Mouse (Mus musculus) frontal cortex, adult 2 months (tissue): ENCODE data around the gene Vsig10. TPM values are rescaled to one million over a fixed set of nuclear protein-coding genes. Genes with fewer than 3 reads are reported as not detected.
"Not testable (repeated sequence)": the region's sequence is repeated elsewhere in the genome, so short reads cannot be mapped to it uniquely, and the experiment has no call there.

ENCODE experiments used
- DNase-seq, 2 experiments: peaks; one replicate each; pipeline ENCODE4 v3.0.0; 2022; ENCODE audit warnings: low spot score in 1 of 2; ENCODE audit errors: extremely low spot score in 1 of 2
- polyA plus RNA-seq: library from polyadenylated mRNA; depleted of rRNA; stranded (reverse); fragments of >200 nt; gene quantifications from 2 replicates; pipeline ENCODE4 v1.2.3, GENCODE M21; 2012

Gene Vsig10
- polyA plus RNA-seq, 1 experiment, result 1.6 TPM

DNA sequence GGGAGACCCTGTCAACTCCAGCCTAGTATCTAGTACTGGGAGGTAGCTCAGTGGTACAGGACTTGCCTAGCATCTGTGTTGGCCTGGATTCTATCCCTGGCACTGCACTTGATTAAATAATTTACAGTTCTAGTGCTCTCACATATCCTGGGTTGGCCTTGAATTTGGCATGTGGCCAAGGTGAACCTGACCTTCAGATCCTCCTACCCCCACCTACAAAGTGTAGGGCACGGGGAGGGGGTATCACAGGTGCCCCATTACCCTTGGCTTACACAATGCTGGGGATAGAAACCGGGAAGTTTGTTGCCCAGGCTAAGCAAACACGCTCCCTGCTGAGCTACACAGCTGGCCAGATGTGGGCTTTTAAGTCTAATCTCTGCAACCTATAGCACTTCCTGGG lies 16.0 kb upstream of the Vsig10 start:
- DNase-seq, result no peak

DNA sequence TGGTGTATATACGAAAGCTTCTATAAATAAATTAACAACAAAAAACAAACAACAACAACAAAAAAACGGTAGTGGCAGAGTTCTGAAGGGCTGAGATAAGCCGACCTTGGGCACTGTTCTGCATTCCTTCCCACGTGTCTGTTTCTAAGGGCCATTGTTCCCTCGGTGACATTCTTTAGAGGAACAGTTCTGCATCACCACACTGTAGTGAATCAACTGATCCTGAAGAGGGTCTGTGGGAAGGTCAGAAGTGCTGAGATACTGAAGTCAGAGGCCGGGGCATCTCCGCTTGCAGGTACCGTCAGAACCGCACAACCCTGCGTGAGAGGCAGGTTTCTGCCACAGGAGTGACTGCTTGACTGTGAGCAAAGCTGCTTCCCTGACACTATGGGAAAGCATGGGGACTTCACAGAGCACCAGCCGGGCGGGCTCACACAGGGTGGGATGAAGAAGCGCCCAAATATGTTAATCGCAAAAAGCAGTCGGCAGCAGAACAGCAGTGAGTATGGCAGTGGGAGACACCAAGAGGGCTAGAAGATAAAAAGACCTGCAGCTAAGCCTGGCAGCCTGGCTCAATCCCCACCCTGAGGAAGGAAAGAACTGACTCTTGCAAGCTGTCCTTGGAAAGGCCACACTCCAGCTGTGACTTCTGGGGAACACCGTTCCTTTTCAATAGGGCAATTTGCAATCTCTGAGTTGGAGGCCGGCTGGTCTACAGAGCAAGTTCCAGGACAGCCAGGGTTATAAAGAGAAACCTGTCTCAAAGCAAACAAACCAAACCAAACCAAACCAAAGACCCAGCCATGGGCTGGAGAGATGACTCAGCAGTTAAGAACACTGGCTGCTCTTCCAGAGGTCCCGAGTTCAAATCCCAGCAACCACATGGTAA lies 14.9 kb upstream of the Vsig10 start:
- DNase-seq, result no peak

DNA sequence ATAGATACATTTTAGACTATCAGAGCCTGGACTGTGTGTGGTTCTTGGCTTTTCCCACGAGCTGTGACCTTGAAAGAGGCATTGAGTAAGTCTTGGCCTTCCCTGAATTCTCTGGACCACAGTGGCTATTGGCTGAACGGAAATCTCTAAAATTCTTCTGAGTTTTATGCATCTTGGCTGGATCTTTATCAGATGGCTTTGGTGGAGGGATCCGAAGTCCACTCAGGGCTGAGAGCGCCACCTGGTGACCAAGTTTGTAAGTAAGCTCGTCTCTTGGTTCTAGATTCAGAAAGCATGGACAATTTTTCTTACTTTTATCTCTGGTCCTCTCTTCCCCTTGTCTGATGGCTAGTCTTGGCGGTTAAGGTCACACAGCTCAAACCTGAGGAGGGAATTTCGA lies 13.9 kb upstream of the Vsig10 start:
- DNase-seq, result peak in 1 of 2 experiments; percentile 87

DNA sequence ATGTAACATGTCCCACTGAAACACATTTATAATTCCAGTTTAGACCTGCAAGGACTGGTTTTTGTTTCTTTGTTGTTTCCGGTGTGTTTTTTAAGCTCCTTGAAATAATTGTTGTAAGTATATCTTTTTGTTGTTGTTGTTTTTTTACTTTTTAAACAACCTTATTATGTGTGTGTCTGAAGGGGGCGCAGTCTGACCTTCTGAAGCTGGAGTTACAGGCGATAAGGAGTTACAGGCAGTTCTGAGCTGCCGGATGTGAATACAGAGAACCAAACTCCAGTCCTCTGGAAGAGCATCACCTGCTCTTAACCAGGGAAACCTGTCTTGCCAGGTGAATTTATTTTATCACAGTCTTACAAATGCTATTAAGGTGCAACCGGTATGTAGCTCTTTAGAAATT lies 13.1 kb upstream of the Vsig10 start:
- DNase-seq, result no peak

DNA sequence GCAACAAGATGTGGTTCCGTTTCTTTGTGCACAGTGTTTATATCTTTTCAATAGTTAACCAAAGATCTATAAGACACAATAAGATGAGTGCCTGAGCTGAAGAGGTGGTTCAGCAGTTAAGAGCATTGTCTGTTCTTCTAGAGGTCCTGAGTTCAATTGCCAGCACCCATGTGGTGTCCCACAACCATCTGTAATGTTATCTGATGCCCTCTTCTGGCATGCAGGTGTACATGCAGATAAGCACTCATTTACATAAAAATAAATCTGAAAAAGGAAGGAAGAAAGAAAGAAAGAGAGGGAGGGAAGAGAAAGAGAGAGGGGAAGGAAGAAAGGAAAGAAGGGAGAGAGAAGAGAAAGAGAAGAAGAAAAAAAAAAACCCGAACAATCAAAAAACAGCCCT lies 12.1 kb upstream of the Vsig10 start:
- no peak for DNase-seq

DNA sequence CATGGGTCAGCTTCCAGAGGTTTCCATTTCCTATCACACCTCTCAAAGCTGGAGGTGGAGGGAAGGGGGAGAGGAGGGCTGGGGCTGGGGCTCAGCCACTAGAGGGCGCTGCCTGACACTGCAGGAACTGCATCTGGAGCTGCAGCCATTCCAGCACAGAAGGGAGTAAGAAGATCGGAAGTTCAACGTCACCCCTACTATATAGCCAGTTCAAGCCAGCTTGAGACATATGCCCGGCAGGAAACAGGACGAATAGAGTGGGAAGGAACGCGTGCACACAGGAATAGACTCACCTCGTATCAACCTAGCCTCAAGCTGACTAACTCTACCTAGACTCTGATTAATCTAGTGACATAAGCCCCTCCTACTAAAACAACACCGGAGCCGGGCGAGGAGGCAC lies 11.2 kb upstream of the Vsig10 start:
- DNase-seq, result peak in 1 of 2 experiments; percentile 71

DNA sequence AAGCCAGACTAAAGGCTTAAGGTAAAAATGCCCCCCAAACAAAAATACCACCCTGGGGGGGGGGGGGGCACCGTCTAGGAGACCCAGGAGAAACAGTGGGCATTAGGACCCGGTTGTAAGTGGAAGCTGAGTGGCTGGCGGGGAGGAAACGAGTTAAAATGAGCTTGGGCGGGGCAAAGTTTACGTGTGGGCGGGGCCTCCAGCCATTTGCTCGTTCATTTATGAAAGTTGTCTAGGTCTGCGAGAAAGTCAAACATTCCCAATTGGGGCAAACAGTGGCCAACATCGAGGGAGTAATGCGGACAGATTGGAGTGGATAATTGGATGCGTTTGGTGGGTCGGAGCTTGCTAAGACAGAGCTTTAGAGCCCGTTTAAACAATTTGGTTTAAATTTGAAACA lies 5.5 kb upstream of the Vsig10 start:
- no peak for DNase-seq

DNA sequence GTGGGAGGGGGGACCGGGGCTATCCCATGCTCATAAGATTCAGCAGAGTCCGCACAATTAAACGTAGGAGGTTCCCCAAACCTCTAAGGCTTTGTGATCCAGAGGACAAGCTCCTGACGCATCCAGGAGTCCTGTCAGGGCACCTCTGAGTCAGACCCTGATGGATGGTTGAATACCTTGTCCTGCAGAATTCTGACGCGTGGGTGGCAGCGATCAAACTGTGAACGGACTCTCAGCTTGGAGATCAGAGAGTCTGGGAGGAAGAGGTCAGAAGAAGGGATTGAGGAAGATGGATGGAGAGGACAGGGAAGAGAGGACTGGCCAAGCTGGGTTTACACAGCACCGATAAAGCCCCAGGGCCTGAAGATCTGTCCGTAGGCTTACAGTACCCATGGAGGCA lies 5.0 kb upstream of the Vsig10 start:
- DNase-seq, result no peak

DNA sequence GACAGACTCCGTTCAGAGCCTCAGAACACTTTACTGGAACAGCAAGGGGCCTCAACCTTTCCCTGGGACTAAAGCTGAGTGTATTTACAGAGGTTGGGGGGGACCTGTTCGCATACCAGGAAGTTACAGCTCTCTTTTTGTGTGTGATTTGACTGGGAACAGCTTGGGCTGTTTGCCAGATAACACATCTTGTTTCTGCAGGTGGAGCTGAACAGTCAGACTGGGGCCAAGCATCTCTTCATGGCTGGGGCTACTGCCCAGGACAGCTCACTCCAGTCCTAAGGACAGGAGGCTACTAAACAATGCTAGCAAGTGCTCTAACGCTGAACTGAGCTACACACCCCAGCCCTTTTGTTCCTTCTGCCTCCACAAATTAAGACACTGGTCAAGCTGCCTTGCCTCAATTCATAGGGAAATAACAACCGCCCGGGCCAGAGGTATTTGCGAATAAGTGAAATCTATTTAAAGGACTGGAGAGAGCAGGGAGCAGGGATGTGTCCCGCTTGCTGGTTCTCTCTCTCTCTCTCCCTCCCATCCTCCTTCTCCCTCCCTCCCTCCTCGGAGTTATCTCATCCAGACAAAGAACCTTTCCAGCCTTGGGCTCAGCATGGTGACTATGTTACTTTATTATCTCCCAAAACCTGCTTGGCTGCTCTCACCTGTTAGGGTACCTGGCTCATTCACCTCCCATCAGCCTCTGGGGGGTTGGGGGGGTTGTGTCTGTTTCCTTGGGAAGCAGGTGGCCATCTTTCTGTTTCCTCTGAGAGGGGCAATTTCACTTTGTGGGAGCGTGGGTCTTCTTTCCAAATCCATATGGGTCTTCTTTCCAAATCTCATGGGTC lies 4.1 kb upstream of the Vsig10 start:
- no peak for DNase-seq

DNA sequence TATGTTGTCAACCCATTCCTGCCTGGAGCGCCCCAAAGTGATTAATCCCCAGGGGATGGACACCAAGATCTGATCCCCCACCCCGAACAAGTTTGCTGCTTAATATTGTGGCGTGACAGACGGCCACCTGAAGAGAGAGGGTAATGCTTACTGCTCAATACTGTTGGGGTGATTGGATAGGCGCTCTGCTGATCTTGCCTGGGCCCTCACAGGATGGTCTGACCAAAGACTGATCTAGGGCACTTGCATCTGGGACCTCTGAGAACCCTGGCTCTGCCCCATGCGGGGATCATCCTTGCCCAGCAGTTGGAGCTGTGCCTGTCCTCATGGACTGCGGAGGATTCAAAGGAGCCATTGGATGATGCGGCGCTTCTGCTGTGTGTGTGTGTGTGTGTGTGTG lies 4.9 kb downstream of the Vsig10 start:
- no peak for DNase-seq

DNA sequence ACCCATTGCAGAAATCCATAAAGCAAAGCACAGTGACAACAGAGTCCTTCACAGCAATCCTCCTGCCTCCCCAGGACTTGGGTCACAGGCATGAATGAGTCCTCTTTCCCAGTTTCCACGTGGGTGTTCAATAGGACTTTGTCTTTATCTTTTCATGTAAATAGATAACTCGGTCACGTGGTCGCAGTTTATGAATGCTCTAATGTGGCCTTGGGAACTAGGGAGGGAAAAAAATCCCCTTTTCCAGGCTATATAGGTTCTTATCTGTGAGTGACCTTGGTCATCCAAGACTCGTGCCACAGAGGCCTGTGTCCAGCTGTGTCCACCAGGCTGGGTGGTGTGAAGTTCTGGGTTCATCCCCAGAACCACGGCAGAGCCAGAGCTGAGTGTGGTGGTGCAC lies 7.5 kb downstream of the Vsig10 start:
- no peak for DNase-seq

DNA sequence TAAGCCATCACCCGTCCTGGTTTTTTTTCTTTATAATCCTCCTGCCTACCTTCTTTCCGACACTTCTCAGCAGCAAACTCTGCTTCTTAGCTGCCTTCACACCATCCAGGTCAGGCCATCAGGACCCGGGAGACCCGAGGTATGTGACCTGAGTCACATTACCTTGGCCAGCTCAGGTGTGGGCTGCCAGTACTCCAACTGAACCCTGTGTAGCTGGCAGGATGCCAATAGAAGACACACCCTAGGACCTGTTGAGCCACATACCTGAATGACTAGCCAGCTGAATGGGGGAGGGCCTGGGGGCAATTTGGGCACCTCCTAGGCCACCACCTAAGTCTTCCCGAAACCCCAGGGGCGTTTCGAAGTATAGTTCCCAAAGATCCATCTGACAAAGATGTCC lies 11.6 kb downstream of the Vsig10 start:
- no peak for DNase-seq

DNA sequence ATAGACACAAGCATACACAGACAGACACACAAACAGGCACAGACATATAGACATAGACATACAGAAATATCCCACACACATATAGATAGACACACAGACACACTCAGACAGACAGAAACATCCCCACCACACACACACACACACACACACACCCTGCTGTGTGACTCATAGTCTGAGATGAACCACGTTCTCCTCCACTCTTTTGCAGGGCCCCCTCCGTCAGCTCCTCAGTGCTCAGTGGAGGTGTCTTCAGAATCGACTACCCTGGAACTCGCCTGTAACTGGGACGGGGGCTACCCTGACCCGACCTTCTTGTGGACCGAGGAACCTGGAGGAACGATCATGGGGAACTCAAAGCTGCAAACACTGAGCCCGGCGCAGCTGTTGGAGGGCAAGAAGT lies 19.1 kb downstream of the Vsig10 start:
- no peak for DNase-seq

DNA sequence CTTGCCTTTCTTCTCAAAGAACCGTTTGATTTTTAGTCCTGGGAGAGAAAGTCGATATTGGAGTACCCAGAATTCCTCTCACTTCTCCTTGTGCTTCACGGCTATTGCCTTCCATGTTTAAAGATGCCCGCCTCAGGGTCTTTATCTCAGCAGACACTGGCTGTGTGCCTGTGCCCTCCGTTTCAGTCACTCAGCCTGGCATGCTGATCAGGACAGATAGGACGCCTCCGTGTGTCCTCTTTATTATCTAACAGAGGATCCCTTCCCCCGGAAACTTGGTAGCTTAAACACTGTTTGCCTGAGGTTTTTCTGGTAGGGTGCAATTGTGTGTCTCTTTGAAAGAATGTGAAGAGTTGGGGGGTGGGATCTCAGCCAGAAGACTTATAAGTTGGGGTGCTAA lies 19.6 kb downstream of the Vsig10 start:
- DNase-seq, result no peak

DNA sequence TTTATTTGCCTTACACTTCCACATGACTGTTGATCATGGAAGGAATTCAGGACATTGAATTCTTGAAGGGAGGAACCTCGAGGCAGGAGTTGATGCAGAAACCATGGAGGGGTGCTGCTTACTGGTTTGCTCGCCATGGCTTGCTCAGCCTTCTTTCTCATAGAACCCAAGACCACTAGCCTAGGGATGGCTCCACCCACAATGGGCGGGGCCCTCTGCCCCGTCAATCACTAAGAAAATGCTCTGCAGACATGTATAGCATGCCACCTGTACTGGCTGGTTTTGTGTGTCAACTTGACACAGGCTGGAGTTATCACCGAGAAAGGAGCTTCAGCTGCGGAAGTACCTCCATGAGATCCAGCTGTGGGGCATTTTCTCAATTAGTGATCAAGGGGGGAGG lies 21.2 kb downstream of the Vsig10 start:
- DNase-seq, result no peak

DNA sequence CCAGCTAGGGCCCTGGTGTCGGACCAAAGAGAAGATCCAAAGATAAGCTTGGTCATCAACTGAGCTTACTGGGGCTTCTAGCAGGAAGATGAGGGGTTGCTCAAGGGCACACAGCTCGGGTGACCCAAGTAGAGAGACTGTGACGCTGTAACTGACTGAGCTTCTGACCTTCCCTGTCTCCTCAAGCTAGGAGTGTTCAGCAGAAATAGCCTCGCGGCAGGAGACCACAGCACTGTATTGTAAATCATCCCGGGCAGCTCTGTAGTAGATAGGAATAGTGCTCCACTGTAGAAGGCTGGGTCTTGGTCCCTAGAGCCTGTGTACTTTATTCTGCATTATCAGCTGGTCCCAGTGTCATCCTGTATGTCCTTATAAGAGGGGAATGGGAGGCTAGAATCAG lies 23.0 kb downstream of the Vsig10 start:
- DNase-seq, result no peak

DNA sequence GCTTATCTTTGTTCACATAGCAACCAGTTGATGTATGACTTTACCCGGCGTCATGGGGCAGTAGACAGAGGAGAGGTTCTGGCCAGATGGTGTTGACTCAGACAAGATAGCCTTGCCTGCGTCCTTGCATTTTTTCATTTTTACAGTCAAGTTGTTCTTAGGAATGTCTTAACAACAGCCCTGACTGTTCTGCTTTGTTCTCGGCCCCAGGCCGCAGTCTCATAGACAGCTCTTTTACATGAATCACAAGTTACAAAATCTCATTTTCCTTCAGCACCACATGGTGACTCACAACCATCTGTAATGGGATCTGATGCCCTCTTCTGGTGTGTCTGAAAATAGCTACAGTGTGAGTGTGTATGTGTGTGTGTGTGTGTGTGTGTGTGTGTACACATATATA lies 25.6 kb downstream of the Vsig10 start:
- not testable (repeated sequence) for DNase-seq

DNA sequence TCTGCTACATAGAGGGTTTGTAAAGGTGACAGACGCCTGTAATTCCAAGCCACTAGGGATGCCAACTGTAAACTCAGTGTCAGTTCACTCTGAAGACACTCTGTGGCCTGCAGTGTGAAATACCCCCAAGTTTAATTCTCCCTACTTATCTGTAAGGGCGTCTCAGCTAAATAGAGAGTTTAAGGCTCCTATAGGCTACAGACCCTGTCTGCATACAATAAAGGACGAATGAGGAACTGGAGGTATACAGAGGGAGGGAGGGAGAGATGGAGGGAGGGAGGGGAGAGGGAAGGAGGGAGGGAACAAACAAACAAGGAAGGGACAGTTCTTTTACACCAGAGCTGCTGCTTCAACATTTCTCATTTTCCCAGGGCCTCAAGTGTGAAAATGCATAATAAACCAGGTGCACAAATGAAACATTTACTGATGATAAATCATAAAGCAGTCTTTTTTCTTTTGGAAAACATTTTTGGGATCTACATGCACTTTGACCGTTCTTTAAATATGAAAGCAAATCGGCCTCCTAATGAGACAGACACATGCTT lies 26.6 kb downstream of the Vsig10 start:
- DNase-seq, result no peak

DNA sequence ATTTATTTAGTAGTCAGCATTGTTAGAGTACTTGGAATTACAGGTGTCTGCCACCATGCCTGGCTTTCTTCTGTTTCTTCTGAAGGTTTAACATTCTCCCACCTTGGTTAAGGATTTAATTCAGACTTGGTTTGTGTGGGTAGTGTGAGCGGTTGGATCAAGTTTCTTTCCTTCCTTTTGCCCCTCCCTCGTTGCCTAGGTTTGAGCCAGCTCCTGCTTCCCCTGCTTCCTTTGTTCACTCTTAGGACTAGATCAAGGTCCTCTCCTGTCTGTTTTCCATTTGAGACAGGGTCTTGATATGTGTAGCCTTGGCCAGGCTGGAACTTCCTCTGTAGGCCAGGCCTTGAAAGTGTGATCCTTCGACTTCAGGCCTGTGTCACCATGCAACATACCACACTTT lies 27.4 kb downstream of the Vsig10 start:
- DNase-seq, result no peak

DNA sequence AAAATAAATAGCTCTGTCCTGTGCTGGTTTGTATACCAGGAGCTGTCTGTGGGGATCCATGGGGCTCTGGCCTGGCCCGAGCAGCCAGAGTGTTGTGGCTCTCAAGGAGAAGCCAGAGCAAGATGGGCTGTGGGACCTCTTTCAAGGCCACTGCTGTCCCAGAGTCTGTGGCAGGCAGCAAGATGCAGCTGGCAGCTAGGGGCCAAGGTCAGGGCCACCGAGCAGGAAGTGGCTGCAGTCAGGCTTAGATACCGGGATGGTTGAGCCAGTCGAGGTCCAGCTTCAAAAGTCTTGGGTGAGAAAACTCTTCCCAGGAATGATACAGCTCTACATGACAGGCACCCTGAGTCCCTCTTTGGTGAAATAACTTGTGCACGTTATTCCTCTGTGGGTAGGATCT lies 28.1 kb downstream of the Vsig10 start:
- no peak for DNase-seq

DNA sequence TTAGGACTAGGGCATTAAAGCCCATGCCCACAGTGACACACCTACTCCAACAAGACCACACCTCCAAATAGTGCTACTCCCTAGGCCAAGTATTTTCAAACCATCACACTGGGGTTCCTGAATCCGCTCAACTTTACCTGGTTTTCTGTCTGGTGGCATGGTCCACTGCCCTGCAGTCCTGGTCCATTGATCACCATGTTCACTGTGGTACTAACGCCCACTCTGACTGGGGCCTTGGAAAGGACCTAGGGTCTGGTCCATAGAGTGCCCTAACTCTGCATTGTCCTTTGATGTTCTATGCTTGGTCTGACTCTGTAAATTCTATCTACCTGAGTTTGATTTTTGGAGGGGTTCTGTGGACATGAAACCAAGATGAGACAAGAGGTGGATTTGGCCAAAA lies 29.0 kb downstream of the Vsig10 start:
- DNase-seq, result no peak

DNA sequence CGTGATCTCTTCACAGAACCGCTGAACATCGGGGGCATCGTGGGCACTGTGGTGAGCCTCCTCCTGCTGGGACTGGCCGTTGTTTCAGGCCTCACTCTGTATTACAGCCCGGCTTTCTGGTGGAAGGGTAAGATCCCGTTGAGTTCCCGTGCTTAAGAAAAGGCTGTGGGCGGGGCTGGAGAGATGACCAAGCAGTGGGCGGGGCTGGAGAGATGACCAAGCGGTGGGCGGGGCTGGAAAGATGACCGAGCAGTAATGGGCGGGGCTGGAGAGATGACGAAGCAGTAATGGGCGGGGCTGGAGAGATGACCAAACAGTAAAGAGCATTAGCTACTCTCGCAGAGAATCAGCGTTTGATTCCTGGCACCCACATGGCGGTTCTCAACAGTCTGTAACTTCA lies 29.4 kb downstream of the Vsig10 start:
- peak in 1 of 2 experiments; percentile 65 for DNase-seq
